Mouse (Mus musculus): ENCODE data around the gene Cmpk2. TPM values are rescaled to one million over a fixed set of nuclear protein-coding genes. Genes with fewer than 3 reads are reported as not detected.

Gene Cmpk2
- polyA plus RNA-seq, 1 experiment from 2014 or later, result 4.4 TPM

- no peaks in the 10 kb centered on the region for H3K36me3 ChIP-seq (ENCODE audit: control insufficient read depth, insufficient read depth, low read length)
- H3K9ac ChIP-seq (ENCODE audit: low read length), result no peak overlapping the region
- H3K4me3 ChIP-seq (replicated peaks; ENCODE audit: low read length), result no peak overlapping the region
- no peaks in the 10 kb centered on the region for H3K27me3 ChIP-seq (ENCODE audit: control insufficient read depth, insufficient read depth, low read length)
- WGBS, result 91% methylated on average over 2 of the region's 2 CpGs
- peaks cover 2% of the 10 kb centered on the region; the same call in 1 of the 2 replicates for H3K4me1 ChIP-seq (ENCODE audit: control insufficient read depth, insufficient read depth, low read length)
- H3K4me2 ChIP-seq (ENCODE audit: low read depth, low read length), result no peak overlapping the region
- ATAC-seq (ENCODE audit: insufficient read depth, low FRiP score), result no peak
- H3K9me3 ChIP-seq (replicated peaks; ENCODE audit: control insufficient read depth, low read length), result no peaks in the 10 kb centered on the region
- no peak overlapping the region for H3K27ac ChIP-seq (ENCODE audit: low read length)
These were observed 19.5 kb upstream of the Cmpk2 start for GRCm38 (mm10) chr12:26449483-26449882.

GRCm38 (mm10) chr12:26451150-26451549 lies 17.9 kb upstream of the Cmpk2 start:
- no peak for ATAC-seq (ENCODE audit: insufficient read depth, low FRiP score)
- Histone ChIP-seq H3K4me1 (ENCODE audit: control insufficient read depth, insufficient read depth, low read length) (peaks cover 7% of the 10 kb centered on the region), H3K9me3 (replicated peaks; ENCODE audit: control insufficient read depth, low read length) (no peaks in the 10 kb centered on the region), H3K27ac (ENCODE audit: low read length) (no peak overlapping the region), H3K9ac (ENCODE audit: low read length) (no peak overlapping the region), H3K4me3 (replicated peaks; ENCODE audit: low read length) (no peak overlapping the region), H3K27me3 (ENCODE audit: control insufficient read depth, insufficient read depth, low read length) (no peaks in the 10 kb centered on the region), H3K4me2 (ENCODE audit: low read depth, low read length) (no peak overlapping the region), H3K36me3 (ENCODE audit: control insufficient read depth, insufficient read depth, low read length) (no peaks in the 10 kb centered on the region)
- WGBS, result 13% methylated on average over 1 of the region's 1 CpGs

GRCm38 (mm10) chr12:26452951-26453350 lies 16.1 kb upstream of the Cmpk2 start:
- no peak for ATAC-seq (ENCODE audit: insufficient read depth, low FRiP score)
- 53% methylated on average over 4 of the region's 4 CpGs for WGBS
- Histone ChIP-seq H3K4me3 (replicated peaks; ENCODE audit: low read length) (no peak overlapping the region), H3K4me2 (ENCODE audit: low read depth, low read length) (no peak overlapping the region), H3K9me3 (replicated peaks; ENCODE audit: control insufficient read depth, low read length) (no peaks in the 10 kb centered on the region), H3K36me3 (ENCODE audit: control insufficient read depth, insufficient read depth, low read length) (no peaks in the 10 kb centered on the region), H3K27me3 (ENCODE audit: control insufficient read depth, insufficient read depth, low read length) (no peaks in the 10 kb centered on the region), H3K4me1 (ENCODE audit: control insufficient read depth, insufficient read depth, low read length) (peaks cover 13% of the 10 kb centered on the region), H3K27ac (ENCODE audit: low read length) (no peak overlapping the region), H3K9ac (ENCODE audit: low read length) (no peak overlapping the region)

GRCm38 (mm10) chr12:26454682-26455081 lies 14.3 kb upstream of the Cmpk2 start:
- H3K27me3 ChIP-seq (ENCODE audit: control insufficient read depth, insufficient read depth, low read length), result no peaks in the 10 kb centered on the region
- ATAC-seq (ENCODE audit: insufficient read depth, low FRiP score), result no peak
- H3K9me3 ChIP-seq (replicated peaks; ENCODE audit: control insufficient read depth, low read length), result no peaks in the 10 kb centered on the region
- no peak overlapping the region for H3K9ac ChIP-seq (ENCODE audit: low read length)
- H3K4me2 ChIP-seq (ENCODE audit: low read depth, low read length), result no peak overlapping the region
- H3K27ac ChIP-seq (ENCODE audit: low read length), result no peak overlapping the region
- H3K36me3 ChIP-seq (ENCODE audit: control insufficient read depth, insufficient read depth, low read length), result no peaks in the 10 kb centered on the region
- no peak overlapping the region for H3K4me3 ChIP-seq (replicated peaks; ENCODE audit: low read length)
- 35% methylated on average over 5 of the region's 5 CpGs for WGBS
- peaks cover 13% of the 10 kb centered on the region for H3K4me1 ChIP-seq (ENCODE audit: control insufficient read depth, insufficient read depth, low read length)

- no peaks in the 10 kb centered on the region for H3K36me3 ChIP-seq (ENCODE audit: control insufficient read depth, insufficient read depth, low read length)
- H3K4me2 ChIP-seq (ENCODE audit: low read depth, low read length), result peak within 1 kb of the TSS; percentile 37
- H3K9me3 ChIP-seq (replicated peaks; ENCODE audit: control insufficient read depth, low read length), result no peaks in the 10 kb centered on the region
- H3K9ac ChIP-seq (ENCODE audit: low read length), result no peak within 1 kb of the TSS
- no peak within 1 kb of the TSS for H3K27ac ChIP-seq (ENCODE audit: low read length)
- peak within 1 kb of the TSS; percentile 6 for H3K4me3 ChIP-seq (replicated peaks; ENCODE audit: low read length)
- peaks cover 13% of the 10 kb centered on the region for H3K4me1 ChIP-seq (ENCODE audit: control insufficient read depth, insufficient read depth, low read length)
- ATAC-seq (ENCODE audit: insufficient read depth, low FRiP score), result peak; percentile 89
- 22% methylated on average over 13 of the region's 13 CpGs for WGBS
- no peaks in the 10 kb centered on the region for H3K27me3 ChIP-seq (ENCODE audit: control insufficient read depth, insufficient read depth, low read length)
These were observed 12.8 kb upstream of the Cmpk2 start, which contains the start of gene Rsad2 for GRCm38 (mm10) chr12:26456028-26456698. Gene Rsad2 (minus strand): TSS chr12:26456452.

GRCm38 (mm10) chr12:26460091-26460490 lies 8.9 kb upstream of the Cmpk2 start:
- no peak overlapping the region for H3K27ac ChIP-seq (ENCODE audit: low read length)
- no peak for ATAC-seq (ENCODE audit: insufficient read depth, low FRiP score)
- no peaks in the 10 kb centered on the region for H3K27me3 ChIP-seq (ENCODE audit: control insufficient read depth, insufficient read depth, low read length)
- H3K36me3 ChIP-seq (ENCODE audit: control insufficient read depth, insufficient read depth, low read length), result no peaks in the 10 kb centered on the region
- no peaks in the 10 kb centered on the region for H3K9me3 ChIP-seq (replicated peaks; ENCODE audit: control insufficient read depth, low read length)
- no peak overlapping the region for H3K9ac ChIP-seq (ENCODE audit: low read length)
- H3K4me2 ChIP-seq (ENCODE audit: low read depth, low read length), result no peak overlapping the region
- H3K4me1 ChIP-seq (ENCODE audit: control insufficient read depth, insufficient read depth, low read length), result peaks cover 10% of the 10 kb centered on the region
- 24% methylated on average over 2 of the region's 2 CpGs for WGBS
- no peak overlapping the region for H3K4me3 ChIP-seq (replicated peaks; ENCODE audit: low read length)

- Histone ChIP-seq H3K27me3 (ENCODE audit: control insufficient read depth, insufficient read depth, low read length) (no peaks in the 10 kb centered on the region), H3K4me2 (ENCODE audit: low read depth, low read length) (no peak overlapping the region), H3K4me3 (replicated peaks; ENCODE audit: low read length) (no peak overlapping the region), H3K4me1 (ENCODE audit: control insufficient read depth, insufficient read depth, low read length) (peaks cover 4% of the 10 kb centered on the region; the same call in 1 of the 2 replicates), H3K9me3 (replicated peaks; ENCODE audit: control insufficient read depth, low read length) (no peaks in the 10 kb centered on the region), H3K9ac (ENCODE audit: low read length) (no peak overlapping the region), H3K36me3 (ENCODE audit: control insufficient read depth, insufficient read depth, low read length) (no peaks in the 10 kb centered on the region), H3K27ac (ENCODE audit: low read length) (no peak overlapping the region)
- 66% methylated on average over 5 of the region's 5 CpGs for WGBS
- ATAC-seq (ENCODE audit: insufficient read depth, low FRiP score), result no peak
These were observed 3.4 kb upstream of the Cmpk2 start for GRCm38 (mm10) chr12:26465600-26465999.

- peak overlapping the region; percentile 84 for H3K9ac ChIP-seq (ENCODE audit: low read length)
- H3K4me1 ChIP-seq (ENCODE audit: control insufficient read depth, insufficient read depth, low read length), result peaks cover 4% of the 10 kb centered on the region; the same call in 1 of the 2 replicates
- H3K4me2 ChIP-seq (ENCODE audit: low read depth, low read length), result peak overlapping the region; percentile 97
- WGBS, result 22% methylated on average over 6 of the region's 6 CpGs
- peak overlapping the region; percentile 75 for H3K4me3 ChIP-seq (replicated peaks; ENCODE audit: low read length)
- ATAC-seq (ENCODE audit: insufficient read depth, low FRiP score), result no peak
- H3K27ac ChIP-seq (ENCODE audit: low read length), result peak overlapping the region; percentile 76; the same call in 1 of the 2 replicates
- no peaks in the 10 kb centered on the region for H3K9me3 ChIP-seq (replicated peaks; ENCODE audit: control insufficient read depth, low read length)
- no peaks in the 10 kb centered on the region for H3K27me3 ChIP-seq (ENCODE audit: control insufficient read depth, insufficient read depth, low read length)
- no peaks in the 10 kb centered on the region for H3K36me3 ChIP-seq (ENCODE audit: control insufficient read depth, insufficient read depth, low read length)
These were observed 1.0 kb downstream of the Cmpk2 start for GRCm38 (mm10) chr12:26470042-26470409.

GRCm38 (mm10) chr12:26471376-26471775 lies 2.4 kb downstream of the Cmpk2 start:
- H3K27ac ChIP-seq (ENCODE audit: low read length), result no peak overlapping the region
- 68% methylated on average over 3 of the region's 3 CpGs for WGBS
- no peak overlapping the region for H3K4me2 ChIP-seq (ENCODE audit: low read depth, low read length)
- H3K36me3 ChIP-seq (ENCODE audit: control insufficient read depth, insufficient read depth, low read length), result no peaks in the 10 kb centered on the region
- no peaks in the 10 kb centered on the region for H3K9me3 ChIP-seq (replicated peaks; ENCODE audit: control insufficient read depth, low read length)
- peaks cover 4% of the 10 kb centered on the region; the same call in 1 of the 2 replicates for H3K4me1 ChIP-seq (ENCODE audit: control insufficient read depth, insufficient read depth, low read length)
- H3K4me3 ChIP-seq (replicated peaks; ENCODE audit: low read length), result no peak overlapping the region
- no peaks in the 10 kb centered on the region for H3K27me3 ChIP-seq (ENCODE audit: control insufficient read depth, insufficient read depth, low read length)
- H3K9ac ChIP-seq (ENCODE audit: low read length), result no peak overlapping the region
- no peak for ATAC-seq (ENCODE audit: insufficient read depth, low FRiP score)
